Mouse (Mus musculus): ENCODE data around the gene Gm20388. TPM values are rescaled to one million over a fixed set of nuclear protein-coding genes. Genes with fewer than 3 reads are reported as not detected.
"Not testable (repeated sequence)": the region's sequence is repeated elsewhere in the genome, so short reads cannot be mapped to it uniquely, and the experiment has no call there.

Gene Gm20388
- total RNA-seq, 2 experiments from 2014 or later, result 11.4 to 18.1 TPM

DNA sequence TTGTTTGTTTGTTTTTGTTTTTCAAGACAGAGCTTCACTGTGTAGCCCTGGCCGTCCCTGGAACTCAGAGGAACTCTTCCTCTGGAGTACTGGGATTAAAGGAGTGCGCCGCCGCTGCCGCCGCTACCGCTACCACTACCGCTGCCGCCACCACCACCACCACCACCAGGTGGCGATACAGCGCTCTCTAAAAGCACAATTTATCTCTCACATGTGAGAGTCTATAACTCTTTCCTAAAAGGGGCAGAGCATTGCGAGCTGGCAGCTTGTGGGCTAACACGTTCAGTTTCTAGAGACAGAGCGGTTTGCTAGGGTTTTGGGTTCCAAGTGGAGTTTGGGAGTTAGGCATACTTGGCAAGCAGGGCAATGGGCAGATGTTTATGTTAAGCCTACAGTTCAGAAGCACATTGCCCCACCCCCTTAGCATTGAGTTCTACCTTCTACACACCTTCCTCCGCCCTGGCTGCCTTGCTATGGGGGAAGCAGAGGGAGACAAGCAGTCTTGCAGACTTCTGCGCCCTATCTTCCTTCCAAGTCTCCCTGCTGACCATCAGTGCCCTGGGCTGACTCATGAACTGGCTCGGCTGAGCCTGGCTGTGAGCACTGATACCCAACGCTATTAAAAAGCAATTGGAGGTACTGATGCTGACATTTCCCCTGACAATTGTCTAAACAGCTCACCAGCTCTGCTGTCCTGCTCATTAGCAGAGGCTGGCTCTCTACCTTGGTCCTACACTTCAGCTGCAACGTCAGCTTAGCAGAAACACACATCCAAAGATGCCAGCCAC, 3718.5 kb downstream of the Gm20388 start:
- peak; percentile 80 for ATAC-seq (replicated peaks; ENCODE audit: low FRiP score, low TSS enrichment, poor library complexity, severe bottlenecking)

DNA sequence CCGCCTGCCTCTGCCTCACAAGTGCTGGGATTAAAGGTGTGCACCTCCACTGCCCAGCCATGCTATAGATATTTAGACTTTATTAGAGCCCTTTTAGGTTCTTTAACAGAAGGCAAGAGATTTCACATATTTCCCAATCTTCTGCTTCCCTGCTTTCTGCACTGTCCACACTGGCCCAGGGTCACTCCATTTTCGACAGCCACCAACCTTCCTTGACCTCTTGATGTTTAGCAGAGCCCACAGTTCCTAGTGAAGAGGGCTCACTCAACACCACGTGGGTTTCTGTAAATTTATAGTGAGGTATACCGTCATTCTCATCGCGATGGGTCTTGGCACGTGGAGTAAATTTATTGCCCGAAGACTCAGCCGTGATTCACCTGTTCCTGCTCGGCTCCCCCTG, 3719.4 kb downstream of the Gm20388 start:
- ATAC-seq (replicated peaks; ENCODE audit: low FRiP score, low TSS enrichment, poor library complexity, severe bottlenecking), result no peak

DNA sequence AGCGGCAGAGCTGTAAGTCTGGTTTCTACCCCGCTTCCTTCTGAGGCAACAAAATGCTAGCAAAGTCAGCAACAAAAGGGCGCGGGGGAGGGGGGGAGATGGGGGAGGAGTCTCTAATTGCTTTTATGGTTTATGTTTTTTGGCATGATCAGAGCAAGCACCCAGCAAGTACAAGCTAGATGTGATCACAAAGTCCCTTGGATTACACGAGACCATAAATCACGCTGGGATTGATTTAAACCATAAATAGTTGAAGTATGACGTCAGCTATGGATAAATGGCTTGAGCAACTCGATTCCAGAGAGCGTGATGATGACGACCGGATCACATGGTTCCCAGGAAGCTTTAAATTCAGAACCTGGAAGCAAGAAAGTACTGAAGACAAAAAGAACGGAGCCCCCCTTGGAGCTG, 3720.2 kb downstream of the Gm20388 start:
- ATAC-seq (replicated peaks; ENCODE audit: low FRiP score, low TSS enrichment, poor library complexity, severe bottlenecking), result no peak

DNA sequence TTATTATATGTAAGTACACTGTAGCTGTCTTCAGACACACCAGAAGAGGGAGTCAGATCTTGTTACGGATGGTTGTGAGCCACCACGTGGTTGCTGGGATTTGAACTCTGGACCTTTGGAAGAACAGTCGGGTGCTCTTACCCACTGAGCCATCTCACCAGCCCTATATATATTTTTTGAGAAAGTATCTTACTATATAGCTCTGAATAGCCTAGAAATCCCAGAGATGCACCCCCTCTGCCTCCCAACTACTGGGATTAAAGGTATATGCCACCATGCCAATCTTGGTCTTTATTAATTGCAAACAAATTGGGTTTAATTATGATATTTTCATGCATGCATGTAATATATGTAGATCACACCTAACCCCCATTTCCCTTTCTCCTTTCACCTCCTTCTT, 3721.1 kb downstream of the Gm20388 start:
- ATAC-seq (replicated peaks; ENCODE audit: low FRiP score, low TSS enrichment, poor library complexity, severe bottlenecking), result not testable (repeated sequence)

DNA sequence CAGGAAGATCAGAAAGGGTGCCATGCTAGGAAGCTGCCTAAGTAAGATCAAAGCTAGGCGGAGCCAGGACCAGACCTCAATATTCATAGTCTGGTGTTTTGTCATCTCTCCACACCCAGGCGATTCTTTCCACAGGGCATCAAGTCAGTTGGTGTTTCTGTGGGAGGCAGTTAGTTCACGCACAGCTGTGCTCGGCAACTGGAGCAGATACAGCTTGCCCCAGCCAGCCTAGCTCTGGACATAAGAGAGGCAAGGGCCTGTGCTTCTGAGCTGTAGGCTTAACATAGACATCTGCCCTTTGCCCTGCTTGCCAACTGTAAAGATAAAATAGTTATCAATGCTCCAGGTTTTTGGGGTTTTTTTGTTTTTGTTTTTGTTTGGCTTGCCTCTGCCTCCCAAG, 3721.6 kb downstream of the Gm20388 start:
- ATAC-seq (replicated peaks; ENCODE audit: low FRiP score, low TSS enrichment, poor library complexity, severe bottlenecking), result 0 out of 2 replicates have a peak, but pooled peaks have one; percentile 38

GRCm38 (mm10) chr8:123633801-123634200, 3723.2 kb downstream of the Gm20388 start:
- ATAC-seq (replicated peaks; ENCODE audit: low FRiP score, low TSS enrichment, poor library complexity, severe bottlenecking), result no peak

- no peak for ATAC-seq (replicated peaks; ENCODE audit: low FRiP score, low TSS enrichment, poor library complexity, severe bottlenecking)
Observed at GRCm38 (mm10) chr8:123634395-123635131, 3723.9 kb downstream of the Gm20388 start.

- no peak for ATAC-seq (replicated peaks; ENCODE audit: low FRiP score, low TSS enrichment, poor library complexity, severe bottlenecking)
Observed at GRCm38 (mm10) chr8:123635671-123636070, 3725.0 kb downstream of the Gm20388 start.

DNA sequence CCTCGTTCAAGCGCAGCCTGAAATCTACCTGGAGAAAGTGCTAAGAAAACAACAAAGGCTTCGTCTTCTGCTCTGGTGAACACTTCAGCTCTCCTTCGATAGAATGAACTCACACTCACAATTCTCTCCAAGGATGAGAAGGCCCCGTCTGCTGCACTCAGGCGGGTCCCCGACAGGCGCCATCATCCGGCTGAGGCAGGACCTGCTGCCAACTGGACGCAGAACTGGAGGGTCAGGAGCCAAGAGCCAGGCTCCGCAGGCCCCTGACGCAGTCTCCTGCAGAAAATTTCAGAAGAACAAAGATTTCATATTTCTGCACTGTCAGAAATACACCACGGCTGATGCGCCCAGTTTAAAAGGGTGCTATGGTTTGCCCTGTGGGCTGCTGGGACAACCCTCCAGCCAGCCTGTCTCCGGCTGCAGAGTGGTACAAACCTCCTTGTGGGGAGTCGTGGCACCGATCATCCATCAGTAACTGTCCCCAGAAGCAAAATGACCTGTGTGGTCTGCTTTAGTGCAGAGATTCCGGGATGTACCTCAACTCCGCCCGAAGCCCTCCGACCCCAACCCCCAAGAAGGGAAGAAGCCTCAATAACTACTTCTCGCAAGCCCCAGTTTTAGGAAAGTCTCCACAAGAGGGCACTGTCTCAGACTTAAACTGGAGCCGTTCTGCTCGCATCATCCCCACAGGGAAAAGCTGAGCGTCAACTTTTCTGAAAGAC, 3732.8 kb downstream of the Gm20388 start:
- ATAC-seq (replicated peaks; ENCODE audit: low FRiP score, low TSS enrichment, poor library complexity, severe bottlenecking), result peak; percentile 61; the same call in 1 of the 2 replicates

DNA sequence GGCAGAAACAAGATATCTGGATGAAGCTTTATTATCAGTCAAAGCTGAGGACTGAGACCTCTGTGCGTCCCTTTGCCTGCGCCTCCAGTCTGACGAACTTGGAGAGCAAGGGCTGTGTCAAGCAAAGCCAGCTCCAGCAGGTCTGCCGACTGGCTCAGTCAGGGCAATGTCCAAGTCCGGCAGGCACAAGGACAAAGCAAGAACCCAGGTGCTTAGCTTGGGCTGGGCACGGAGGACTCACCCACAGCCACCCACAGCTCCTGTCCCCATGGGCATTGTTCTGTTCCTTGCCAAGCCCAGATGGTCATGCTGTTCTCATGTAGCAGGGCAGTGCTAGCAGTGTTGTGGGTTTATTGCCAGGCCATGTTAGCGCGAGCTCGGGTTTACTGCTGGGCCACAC, 3734.6 kb downstream of the Gm20388 start:
- no peak for ATAC-seq (replicated peaks; ENCODE audit: low FRiP score, low TSS enrichment, poor library complexity, severe bottlenecking)

GRCm38 (mm10) chr8:123648245-123649170, 3737.9 kb downstream of the Gm20388 start:
- ATAC-seq (replicated peaks; ENCODE audit: low FRiP score, low TSS enrichment, poor library complexity, severe bottlenecking), result no peak

GRCm38 (mm10) chr8:123649483-123649882, 3738.8 kb downstream of the Gm20388 start:
- no peak for ATAC-seq (replicated peaks; ENCODE audit: low FRiP score, low TSS enrichment, poor library complexity, severe bottlenecking)

GRCm38 (mm10) chr8:123651390-123652098, 3740.9 kb downstream of the Gm20388 start:
- ATAC-seq (replicated peaks; ENCODE audit: low FRiP score, low TSS enrichment, poor library complexity, severe bottlenecking), result no peak

- ATAC-seq (replicated peaks; ENCODE audit: low FRiP score, low TSS enrichment, poor library complexity, severe bottlenecking), result no peak
Observed at GRCm38 (mm10) chr8:123652641-123653040, 3742.0 kb downstream of the Gm20388 start.

- ATAC-seq (replicated peaks; ENCODE audit: low FRiP score, low TSS enrichment, poor library complexity, severe bottlenecking), result peak; percentile 91
Observed at GRCm38 (mm10) chr8:123653308-123653993, 3742.8 kb downstream of the Gm20388 start, which contains the start of gene Rhou. Gene Rhou, plus strand, starts transcription at chr8:123653929.

DNA sequence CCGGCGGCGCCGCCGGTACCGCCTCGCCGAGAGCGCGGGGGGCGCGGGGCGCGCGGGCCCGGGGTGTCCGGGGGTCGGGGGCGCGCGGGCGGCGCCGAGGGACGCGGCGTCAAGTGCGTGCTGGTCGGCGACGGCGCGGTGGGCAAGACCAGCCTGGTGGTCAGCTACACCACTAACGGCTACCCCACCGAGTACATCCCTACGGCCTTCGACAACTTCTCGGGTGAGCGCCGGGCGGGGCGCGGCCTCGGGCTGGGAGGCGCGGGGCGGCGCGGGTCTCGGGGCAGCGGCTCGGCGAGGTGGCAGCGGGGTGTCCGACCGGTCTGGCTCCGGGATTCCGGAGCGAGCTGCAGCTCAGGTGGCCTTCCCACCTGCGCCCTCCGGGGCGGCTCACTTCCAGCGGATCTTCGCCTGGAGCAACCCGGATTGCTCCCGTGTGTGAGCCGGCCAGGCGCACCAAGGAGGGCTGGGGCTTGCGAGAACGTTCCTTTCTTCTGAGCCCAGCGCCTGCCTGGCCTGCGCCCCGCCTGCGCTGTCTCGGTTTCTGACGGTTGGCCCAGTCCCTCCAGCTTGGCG, 3743.4 kb downstream of the Gm20388 start:
- no peak for ATAC-seq (replicated peaks; ENCODE audit: low FRiP score, low TSS enrichment, poor library complexity, severe bottlenecking)

GRCm38 (mm10) chr8:123654763-123655162, 3744.1 kb downstream of the Gm20388 start:
- no peak for ATAC-seq (replicated peaks; ENCODE audit: low FRiP score, low TSS enrichment, poor library complexity, severe bottlenecking)

Data from megakaryocyte-erythroid progenitor cell, adult 5-6 weeks (primary cell).